Mouse (Mus musculus) layer of hippocampus, adult 9-11 months (tissue): ENCODE data around the gene Emsy.

Source experiments
- DNase-seq: peaks from one replicate; pipeline ENCODE4 v3.0.0; 2022

The Emsy gene

GRCm38 (mm10) chr7:98656531-98657221 lies at the start of gene Emsy:
Gene Emsy (minus strand): TSS chr7:98656783.
- DNase-seq, result peak; percentile 99

- DNase-seq, result no peak
Measured at GRCm38 (mm10) chr7:98704276-98704675, 47.7 kb upstream of the Emsy start.

GRCm38 (mm10) chr7:98703365-98703881 lies 46.8 kb upstream of the Emsy start:
- no peak for DNase-seq

DNA sequence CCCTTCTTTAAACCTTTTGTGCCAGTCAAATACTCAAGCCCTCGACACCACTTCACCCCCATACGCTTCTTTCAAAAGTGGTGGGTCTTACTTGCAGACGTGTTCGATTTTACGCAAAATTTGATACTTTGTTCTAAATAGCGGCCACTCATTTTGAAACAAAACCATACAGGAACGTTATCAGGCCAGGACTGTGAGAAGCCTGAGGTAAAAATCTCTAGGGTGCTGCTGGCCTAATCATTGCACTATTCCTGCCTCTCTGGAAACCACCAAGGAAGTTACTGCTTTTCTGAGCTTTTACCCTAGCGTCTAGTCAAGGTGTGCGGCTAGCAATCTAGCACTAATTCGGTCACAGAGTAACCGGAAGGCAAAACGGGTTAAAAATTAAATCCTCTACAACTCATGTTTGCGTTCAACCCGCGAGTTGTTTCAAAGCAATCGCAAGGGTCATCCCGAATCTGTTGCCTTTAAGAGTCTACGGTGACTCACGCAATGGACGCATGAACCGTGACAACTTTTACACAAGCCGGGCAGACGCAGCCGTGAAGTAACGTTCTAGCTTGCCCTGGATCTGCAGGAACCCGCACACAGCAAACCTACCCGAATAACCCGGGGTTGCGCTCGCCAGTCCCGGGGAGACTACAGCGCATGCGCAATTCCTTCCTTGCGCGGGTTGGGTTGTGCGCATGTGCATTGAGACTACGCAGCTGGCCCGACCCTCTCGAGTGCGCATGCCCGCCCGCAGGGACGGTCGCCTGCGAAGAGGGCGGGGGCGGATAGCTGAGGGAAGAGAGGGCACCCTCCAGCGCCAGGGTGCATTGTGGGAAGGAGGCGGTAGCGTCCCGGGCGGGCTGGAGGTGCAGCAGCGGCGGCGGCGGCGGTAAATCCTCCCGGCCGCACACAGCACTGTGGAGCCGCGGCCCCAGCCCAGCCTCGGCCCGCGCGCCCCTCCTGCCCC lies 46.0 kb upstream of the Emsy start, which contains the start of gene Thap12:
Gene Thap12 (plus strand): TSS at position 821 of the 958 bp plus-strand sequence.
- peak; percentile 99 for DNase-seq

DNA sequence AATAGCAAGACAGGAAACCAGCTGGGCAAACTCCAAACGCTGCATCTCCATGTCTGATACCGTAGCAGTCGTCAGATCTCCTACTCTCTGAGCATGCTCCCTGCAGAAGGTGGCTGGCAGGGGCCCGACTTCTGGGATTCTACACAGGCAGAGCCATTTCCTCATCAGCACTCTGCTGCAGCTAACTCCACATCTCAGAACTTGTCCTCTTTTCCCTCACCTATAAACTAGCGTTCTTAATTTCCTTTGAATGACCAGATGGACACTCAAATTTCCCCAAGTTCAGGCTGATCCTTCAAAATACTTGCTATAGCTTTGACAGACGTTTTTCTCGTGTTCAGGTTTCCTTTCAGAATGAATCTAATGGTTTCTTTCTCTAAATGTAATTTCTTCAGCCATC lies 45.2 kb upstream of the Emsy start:
- DNase-seq, result no peak

DNA sequence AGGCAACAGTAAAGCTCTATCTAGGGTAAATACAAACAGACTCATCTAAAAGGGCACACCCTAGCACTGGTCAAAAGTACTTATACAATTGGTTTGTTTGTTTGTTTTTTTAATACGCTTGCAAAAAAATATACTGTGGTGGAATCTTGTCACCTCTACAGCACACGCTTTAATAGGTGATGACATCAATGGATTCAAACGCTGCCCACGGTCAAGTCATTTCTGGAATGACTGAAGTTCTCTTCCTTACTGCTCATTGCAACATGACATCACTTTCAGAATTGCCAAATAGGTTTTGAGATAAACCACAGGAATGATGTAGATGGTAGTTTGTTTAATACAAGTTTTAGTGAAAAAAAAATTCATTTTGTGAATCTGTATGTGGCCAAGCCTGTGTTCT lies 42.0 kb upstream of the Emsy start:
- no peak for DNase-seq

DNA sequence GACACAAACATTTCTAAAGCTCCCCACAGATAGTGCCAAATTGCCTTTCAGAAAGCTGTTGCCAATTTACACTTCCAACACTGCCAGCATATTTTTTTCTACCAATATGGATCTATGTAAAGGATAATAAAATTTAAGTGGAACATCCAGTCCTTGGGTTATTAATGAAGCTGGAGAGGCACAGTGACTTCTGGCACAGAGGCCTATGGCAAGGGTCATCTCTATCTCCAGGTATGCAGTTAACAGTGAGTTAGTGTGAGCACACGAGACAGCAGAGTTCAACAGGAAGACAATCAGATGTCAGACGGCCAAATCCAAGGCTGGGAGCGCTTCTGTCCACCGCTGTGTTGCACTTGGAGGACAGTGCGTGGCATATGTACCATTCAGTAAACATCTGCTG lies 41.5 kb upstream of the Emsy start:
- no peak for DNase-seq

DNA sequence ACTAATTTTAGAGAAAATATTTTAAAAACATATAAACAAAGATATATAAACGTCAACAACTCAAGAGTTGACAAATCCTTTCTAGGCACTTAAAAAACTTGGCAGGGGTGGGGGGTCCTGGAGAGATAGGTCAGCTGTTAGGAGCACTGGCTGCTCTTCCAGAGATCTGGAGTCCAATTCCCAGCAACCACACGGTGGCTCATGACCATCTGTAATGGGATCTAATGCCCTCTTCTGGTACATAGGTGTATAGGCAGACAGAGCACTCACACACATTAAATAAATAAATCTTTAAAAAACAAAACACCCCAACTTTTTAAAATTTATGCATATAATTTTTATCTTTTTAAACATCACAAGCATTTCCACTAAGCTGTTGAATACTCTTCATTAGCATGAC lies 40.9 kb upstream of the Emsy start:
- no peak for DNase-seq

DNA sequence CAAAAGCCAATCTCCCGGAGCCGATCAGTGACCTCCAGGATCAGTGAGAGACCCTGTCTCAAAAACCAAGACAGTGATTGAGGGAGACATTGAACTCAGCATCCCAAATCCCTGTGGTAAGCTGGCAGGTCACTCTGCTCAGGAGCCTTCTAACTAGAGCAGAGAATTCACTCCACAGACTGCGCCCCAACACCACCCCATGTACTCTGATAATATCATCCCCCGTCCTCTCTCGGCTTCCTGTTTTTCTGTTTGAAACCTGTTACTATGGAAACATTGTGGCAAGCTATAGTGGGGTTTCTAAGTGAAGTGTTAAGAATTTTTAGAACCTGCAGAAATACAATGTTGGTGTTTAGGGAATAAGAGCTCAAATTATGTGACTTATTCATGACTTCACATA lies 37.5 kb upstream of the Emsy start:
- DNase-seq, result peak; percentile 34

DNA sequence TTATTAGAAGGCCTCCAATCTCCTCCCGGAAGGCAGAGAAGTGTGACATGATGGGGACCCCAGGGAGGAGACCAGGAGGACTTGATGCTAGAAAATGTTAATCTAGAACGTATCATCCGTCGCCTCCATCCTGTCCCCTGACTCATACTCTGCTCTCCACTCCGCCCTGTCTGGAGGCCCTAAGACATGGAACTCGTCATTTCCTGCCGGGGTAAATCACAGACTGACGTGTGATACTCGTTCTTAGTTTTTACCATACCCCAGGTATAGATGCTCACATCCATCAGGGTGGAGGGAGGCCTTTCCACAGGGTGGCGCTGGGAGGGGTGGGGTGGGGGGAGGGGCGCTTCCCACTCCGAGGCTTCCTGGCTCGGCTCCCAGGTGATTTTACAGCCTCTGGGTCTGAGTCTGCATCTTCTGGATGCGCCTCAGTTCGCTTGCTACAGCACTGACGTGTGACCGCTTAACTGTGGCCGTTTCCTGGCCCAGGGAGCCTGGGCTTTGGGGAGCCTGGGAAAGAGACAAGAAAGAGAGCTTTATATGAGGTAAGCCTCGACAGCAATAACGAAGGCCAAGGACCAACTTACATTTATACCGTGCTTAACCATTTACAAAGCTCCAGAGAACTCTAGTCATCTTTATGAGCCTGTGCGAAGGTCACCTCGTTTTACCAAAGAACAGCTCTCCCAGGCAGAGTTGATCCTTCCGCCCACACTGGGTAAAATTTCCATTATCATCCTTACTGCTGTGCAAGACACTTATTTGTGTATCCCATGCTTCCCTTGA lies 36.4 kb upstream of the Emsy start:
- DNase-seq, result no peak

DNA sequence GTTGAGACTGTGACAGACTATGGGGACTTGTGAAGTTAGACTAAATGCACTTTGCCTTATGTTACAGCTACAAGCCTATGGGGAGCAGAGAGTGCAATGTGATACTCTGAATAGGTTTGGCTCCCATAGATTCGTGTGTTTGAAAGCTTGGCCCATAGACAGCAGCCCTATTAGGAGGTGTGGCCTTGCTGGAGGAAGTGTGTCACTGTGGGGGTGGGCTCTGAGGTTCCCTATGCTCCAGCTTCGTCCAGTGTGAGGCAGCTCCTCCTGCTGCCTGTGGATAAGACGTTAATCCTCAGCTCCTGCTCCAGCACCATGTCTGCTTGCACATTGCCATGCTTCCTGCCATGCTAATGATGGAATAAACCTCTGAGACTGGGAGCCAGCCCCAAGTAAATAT lies 34.2 kb upstream of the Emsy start:
- DNase-seq, result no peak

DNA sequence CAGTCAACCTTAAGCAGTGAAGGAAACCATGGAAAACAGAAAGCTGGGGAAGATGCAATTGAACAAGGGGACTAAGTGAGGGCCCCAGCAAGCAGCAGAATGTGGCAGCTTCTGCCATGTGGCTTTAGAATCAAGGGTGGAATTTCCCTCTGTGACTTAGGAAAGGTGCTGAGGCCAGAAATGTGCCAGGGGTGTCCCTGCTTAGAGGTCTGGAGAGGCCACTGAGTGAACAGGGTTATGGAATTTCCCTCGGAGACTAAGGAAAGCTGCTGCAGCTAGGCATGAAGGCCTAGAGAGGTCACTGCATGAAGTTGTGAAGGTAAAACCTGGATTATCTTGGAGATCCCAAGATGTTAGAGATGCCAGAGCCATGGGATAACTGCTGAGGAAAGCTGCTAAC lies 33.5 kb upstream of the Emsy start:
- no peak for DNase-seq

GRCm38 (mm10) chr7:98685895-98686294 lies 29.3 kb upstream of the Emsy start:
- no peak for DNase-seq

DNA sequence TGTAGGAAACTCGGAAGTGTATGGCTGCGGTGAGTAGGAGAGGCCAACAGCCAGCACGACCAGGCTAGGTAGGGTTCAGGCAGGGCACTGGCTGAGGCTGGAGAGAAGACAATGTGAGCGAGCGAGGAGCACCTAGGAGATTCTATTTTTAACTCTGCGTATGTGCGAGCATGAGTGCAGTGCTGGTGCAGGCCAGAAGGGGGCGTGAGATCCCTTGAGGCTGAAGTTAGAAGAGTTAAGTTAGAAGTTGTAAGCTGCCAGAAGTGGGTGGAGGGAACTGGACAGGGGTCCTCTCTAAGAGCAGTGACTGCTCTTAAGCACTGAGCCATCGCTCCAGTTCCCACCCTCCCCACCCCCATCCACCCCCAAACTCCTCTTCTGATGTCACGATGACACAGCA lies 26.2 kb upstream of the Emsy start:
- no peak for DNase-seq

DNA sequence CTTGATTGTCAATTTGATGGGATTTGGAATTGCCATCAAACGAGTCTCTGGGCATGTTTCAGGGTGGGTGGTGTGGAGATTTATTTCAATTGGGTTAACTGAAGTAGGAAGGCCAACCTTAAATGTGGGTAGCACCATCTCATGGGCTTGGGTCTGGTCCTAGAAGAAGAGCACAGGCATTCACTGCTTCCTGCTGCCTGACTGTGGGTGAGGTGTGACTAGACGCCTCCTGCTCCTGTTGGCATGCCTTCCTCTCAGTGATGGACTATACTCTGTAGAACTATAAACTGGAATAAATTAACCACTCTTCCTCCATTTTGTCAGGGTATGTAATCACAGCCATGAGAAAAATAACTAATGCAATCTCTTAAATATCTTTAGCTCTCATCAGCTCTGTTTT lies 24.1 kb upstream of the Emsy start:
- no peak for DNase-seq

- DNase-seq, result no peak
Measured at GRCm38 (mm10) chr7:98678441-98678840, 21.9 kb upstream of the Emsy start.

DNA sequence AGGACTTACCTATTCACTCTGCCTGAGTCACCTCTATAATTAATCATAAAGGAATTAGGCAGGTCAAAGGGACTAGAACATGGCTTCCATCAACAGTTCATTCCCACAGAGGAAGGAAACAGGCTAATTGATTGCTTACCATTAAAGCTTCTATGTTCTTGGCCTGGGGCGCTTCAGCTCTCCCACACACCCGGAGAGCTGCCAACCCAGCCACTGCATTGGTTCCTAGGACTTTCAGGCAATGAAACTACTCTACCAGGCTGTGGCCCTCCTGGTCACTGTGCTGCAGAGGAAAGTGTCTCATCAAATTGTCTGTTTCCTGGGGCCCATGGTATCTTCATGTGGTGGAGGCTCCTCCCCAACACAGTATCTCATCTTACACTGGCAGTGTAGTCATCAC lies 20.9 kb upstream of the Emsy start:
- DNase-seq, result no peak

- no peak for DNase-seq
Measured at GRCm38 (mm10) chr7:98674344-98674743, 17.8 kb upstream of the Emsy start.

- peak; percentile 24 for DNase-seq
Measured at GRCm38 (mm10) chr7:98672241-98672955, 15.8 kb upstream of the Emsy start.

DNA sequence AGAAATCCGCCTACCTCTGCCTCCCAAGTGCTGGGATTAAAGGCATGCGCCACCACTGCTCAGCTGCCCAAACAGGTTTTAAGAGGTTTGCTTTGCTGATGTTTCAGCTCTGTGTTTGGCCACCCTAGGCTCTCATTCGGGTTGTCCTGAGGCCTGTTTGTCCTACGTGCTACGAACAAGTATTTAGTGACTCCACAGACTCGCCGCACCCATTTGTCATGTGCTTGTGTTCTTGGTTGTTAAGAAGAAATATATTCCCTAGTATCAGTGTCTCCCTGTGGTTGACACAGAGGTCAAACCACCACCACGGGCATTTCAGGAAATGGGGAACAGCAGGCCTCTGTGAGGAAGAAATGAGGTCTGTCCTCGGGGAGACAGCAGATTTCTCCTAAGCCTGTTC lies 14.8 kb upstream of the Emsy start:
- no peak for DNase-seq

DNA sequence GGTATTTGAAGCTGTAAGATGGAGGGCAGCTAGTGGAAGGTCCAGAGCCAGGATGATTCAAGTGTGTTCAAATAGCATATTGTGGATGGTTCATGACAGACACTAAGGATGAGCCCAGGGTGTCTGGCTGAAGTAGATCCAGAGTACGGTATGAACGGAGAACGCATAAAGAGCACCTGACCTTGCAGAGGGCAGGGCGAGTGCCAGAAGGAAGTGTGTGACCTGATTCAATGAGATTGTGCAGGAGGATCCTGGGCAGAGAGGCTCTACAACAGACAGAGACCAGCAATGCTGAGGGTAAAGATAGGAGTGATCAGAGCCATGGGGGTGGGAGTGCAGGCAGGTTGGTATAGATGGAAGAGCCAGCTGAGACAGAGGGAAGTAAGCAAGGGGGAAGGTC lies 14.2 kb upstream of the Emsy start:
- no peak for DNase-seq

- DNase-seq, result no peak
Measured at GRCm38 (mm10) chr7:98667956-98668746, 11.6 kb upstream of the Emsy start.
